Mouse (Mus musculus): ENCODE measurements around the gene Gm20388. TPM values are rescaled to one million over a fixed set of nuclear protein-coding genes. Genes with fewer than 3 reads are reported as not detected.

The Gm20388 gene
- polyA plus RNA-seq, 1 experiment, result 23.9 TPM

GRCm38 (mm10) chr8:121992911-121993310 is 2082.3 kb downstream of the Gm20388 start:
- no peak for TF ChIP-seq POLR2A (IDR thresholded peaks at IDR 0.05; ENCODE audit: extremely low read depth, insufficient read depth, low read length)
- no peak for TF ChIP-seq CTCF (IDR thresholded peaks at IDR 0.05; ENCODE audit: extremely low read depth, insufficient read depth, low read length)
- H3K27ac ChIP-seq (ENCODE audit: insufficient read depth, low read length), result no peak overlapping the region
- H3K4me1 ChIP-seq (ENCODE audit: control insufficient read depth, insufficient read depth, low read length), result peaks cover 4% of the 10 kb centered on the region; the same call in 1 of the 2 replicates
- no peak overlapping the region for H3K4me3 ChIP-seq (ENCODE audit: insufficient read depth, low read length)

- Histone ChIP-seq H3K4me1 (ENCODE audit: control insufficient read depth, insufficient read depth, low read length) (peaks cover 2% of the 10 kb centered on the region; the same call in 1 of the 2 replicates), H3K4me3 (ENCODE audit: insufficient read depth, low read length) (no peak overlapping the region), H3K27ac (ENCODE audit: insufficient read depth, low read length) (no peak overlapping the region)
- TF ChIP-seq POLR2A (IDR thresholded peaks at IDR 0.05; ENCODE audit: extremely low read depth, insufficient read depth, low read length) (no peak), CTCF (IDR thresholded peaks at IDR 0.05; ENCODE audit: extremely low read depth, insufficient read depth, low read length) (no peak)
These were observed 2084.5 kb downstream of the Gm20388 start for GRCm38 (mm10) chr8:121995112-121995511.

- TF ChIP-seq CTCF (IDR thresholded peaks at IDR 0.05; ENCODE audit: extremely low read depth, insufficient read depth, low read length) (no peak), POLR2A (IDR thresholded peaks at IDR 0.05; ENCODE audit: extremely low read depth, insufficient read depth, low read length) (no peak)
- Histone ChIP-seq H3K27ac (ENCODE audit: insufficient read depth, low read length) (no peak overlapping the region), H3K4me3 (ENCODE audit: insufficient read depth, low read length) (no peak overlapping the region), H3K4me1 (ENCODE audit: control insufficient read depth, insufficient read depth, low read length) (0 out of 2 replicates have a peak, but pooled peaks cover 1% of the 10 kb centered on the region)
These were observed 2085.3 kb downstream of the Gm20388 start for GRCm38 (mm10) chr8:121995895-121996294.

- Histone ChIP-seq H3K27ac (ENCODE audit: insufficient read depth, low read length) (no peak overlapping the region), H3K4me1 (ENCODE audit: control insufficient read depth, insufficient read depth, low read length) (no peaks in the 10 kb centered on the region), H3K4me3 (ENCODE audit: insufficient read depth, low read length) (no peak overlapping the region)
- no peak for TF ChIP-seq POLR2A (IDR thresholded peaks at IDR 0.05; ENCODE audit: extremely low read depth, insufficient read depth, low read length)
- no peak for TF ChIP-seq CTCF (IDR thresholded peaks at IDR 0.05; ENCODE audit: extremely low read depth, insufficient read depth, low read length)
These were observed 2088.0 kb downstream of the Gm20388 start for GRCm38 (mm10) chr8:121998631-121999030.

GRCm38 (mm10) chr8:121999211-121999610 is 2088.6 kb downstream of the Gm20388 start:
- no peak overlapping the region for H3K27ac ChIP-seq (ENCODE audit: insufficient read depth, low read length)
- no peaks in the 10 kb centered on the region for H3K4me1 ChIP-seq (ENCODE audit: control insufficient read depth, insufficient read depth, low read length)
- TF ChIP-seq POLR2A (IDR thresholded peaks at IDR 0.05; ENCODE audit: extremely low read depth, insufficient read depth, low read length) (no peak), CTCF (IDR thresholded peaks at IDR 0.05; ENCODE audit: extremely low read depth, insufficient read depth, low read length) (no peak)
- H3K4me3 ChIP-seq (ENCODE audit: insufficient read depth, low read length), result no peak overlapping the region

GRCm38 (mm10) chr8:122001339-122002115 is 2090.9 kb downstream of the Gm20388 start:
- TF ChIP-seq CTCF (IDR thresholded peaks at IDR 0.05; ENCODE audit: extremely low read depth, insufficient read depth, low read length) (no peak), POLR2A (IDR thresholded peaks at IDR 0.05; ENCODE audit: extremely low read depth, insufficient read depth, low read length) (no peak)
- no peak overlapping the region for H3K27ac ChIP-seq (ENCODE audit: insufficient read depth, low read length)
- no peak overlapping the region for H3K4me3 ChIP-seq (ENCODE audit: insufficient read depth, low read length)
- no peaks in the 10 kb centered on the region for H3K4me1 ChIP-seq (ENCODE audit: control insufficient read depth, insufficient read depth, low read length)

GRCm38 (mm10) chr8:122003646-122004045 is 2093.0 kb downstream of the Gm20388 start:
- no peak overlapping the region for H3K27ac ChIP-seq (ENCODE audit: insufficient read depth, low read length)
- no peak for TF ChIP-seq CTCF (IDR thresholded peaks at IDR 0.05; ENCODE audit: extremely low read depth, insufficient read depth, low read length)
- TF ChIP-seq POLR2A (IDR thresholded peaks at IDR 0.05; ENCODE audit: extremely low read depth, insufficient read depth, low read length), result no peak

GRCm38 (mm10) chr8:122004131-122004530 is 2093.5 kb downstream of the Gm20388 start:
- Histone ChIP-seq H3K4me3 (ENCODE audit: insufficient read depth, low read length) (no peak overlapping the region), H3K4me1 (ENCODE audit: control insufficient read depth, insufficient read depth, low read length) (no peaks in the 10 kb centered on the region; the same call in 1 of the 2 replicates), H3K27ac (ENCODE audit: insufficient read depth, low read length) (no peak overlapping the region)
- TF ChIP-seq POLR2A (IDR thresholded peaks at IDR 0.05; ENCODE audit: extremely low read depth, insufficient read depth, low read length), result no peak
- TF ChIP-seq CTCF (IDR thresholded peaks at IDR 0.05; ENCODE audit: extremely low read depth, insufficient read depth, low read length), result no peak

More at GRCm38 (mm10) chr8:122003646-122004045, 2093.0 kb downstream of the Gm20388 start:
- Histone ChIP-seq H3K4me3 (ENCODE audit: insufficient read depth, low read length) (no peak overlapping the region), H3K4me1 (ENCODE audit: control insufficient read depth, insufficient read depth, low read length) (no peaks in the 10 kb centered on the region; the same call in 1 of the 2 replicates)

GRCm38 (mm10) chr8:122005422-122006204 is 2095.0 kb downstream of the Gm20388 start:
- TF ChIP-seq CTCF (IDR thresholded peaks at IDR 0.05; ENCODE audit: extremely low read depth, insufficient read depth, low read length) (no peak), POLR2A (IDR thresholded peaks at IDR 0.05; ENCODE audit: extremely low read depth, insufficient read depth, low read length) (no peak)
- Histone ChIP-seq H3K27ac (ENCODE audit: insufficient read depth, low read length) (no peak overlapping the region), H3K4me1 (ENCODE audit: control insufficient read depth, insufficient read depth, low read length) (peaks cover 2% of the 10 kb centered on the region; the same call in 1 of the 2 replicates), H3K4me3 (ENCODE audit: insufficient read depth, low read length) (no peak overlapping the region)

All from cortical plate, adult 2 months (tissue).